Mouse (Mus musculus) heart, adult 2 months (tissue): Measurements from ENCODE around the gene H1fx.

Experiments used
- CTCF ChIP-seq: fragments of 200-600 bp; IDR thresholded peaks from 2 replicates; pipeline ENCODE4 v1.8.1; 2022; ENCODE audit warnings: antibody characterized with exemption, mild to moderate bottlenecking, moderate library complexity
- POLR2A ChIP-seq: fragments of 200-500 bp; IDR thresholded peaks from 2 replicates; pipeline ENCODE4 v1.6.1; 2011; ENCODE audit warnings: mild to moderate bottlenecking, low read depth, low read length, control low read depth; ENCODE audit not compliant: insufficient read depth

DNA sequence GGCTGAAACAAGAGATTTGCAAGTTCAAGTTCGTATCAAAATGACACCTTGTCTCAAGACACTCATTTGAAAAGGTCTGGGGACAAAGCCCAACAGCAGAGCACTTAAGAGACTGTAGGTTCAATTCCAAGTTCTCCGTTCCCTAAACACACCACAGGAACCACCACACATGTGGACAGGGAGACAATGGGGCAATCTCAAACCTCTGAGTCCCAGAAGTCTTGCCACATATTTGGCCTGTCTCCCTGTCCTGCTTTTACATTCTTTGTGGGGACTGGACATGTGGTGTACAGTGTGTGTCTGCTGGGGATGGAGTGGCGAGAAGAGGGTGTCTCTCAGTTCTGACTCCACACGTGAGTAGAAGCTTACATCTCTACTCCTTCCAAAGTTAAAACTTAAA lies 27.8 kb upstream of the H1fx start:
- TF ChIP-seq CTCF, result no peak
- no peak for TF ChIP-seq POLR2A
